ENCODE assay signal across 8 mouse cellular contexts in the genomic region with DNA sequence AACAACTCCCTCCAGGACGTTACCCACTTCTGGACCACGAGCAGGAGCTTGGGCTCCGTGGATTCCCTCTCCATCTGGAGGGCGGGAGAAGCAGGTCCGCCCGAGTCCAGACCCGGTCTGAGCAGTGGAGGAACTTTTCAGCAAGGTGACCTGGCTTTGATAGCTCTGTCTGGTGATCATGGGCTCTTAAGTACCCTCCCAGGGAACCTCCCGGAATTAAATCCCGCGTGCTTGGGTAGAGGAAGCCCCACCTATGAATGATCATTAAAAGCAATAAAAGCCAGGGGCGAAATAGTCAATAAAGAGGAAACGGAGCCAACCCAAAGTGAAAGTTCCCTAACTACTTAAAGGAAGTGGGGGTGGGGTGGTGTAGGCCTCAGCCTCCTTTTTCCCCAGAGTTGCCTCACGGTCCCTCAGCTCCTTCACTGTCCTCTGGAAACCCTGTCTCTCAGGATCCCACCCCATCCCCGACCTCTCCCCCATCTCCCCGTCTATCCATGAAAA. TPM values are rescaled to one million over a fixed set of nuclear protein-coding genes. Genes with fewer than 3 reads are reported as not detected.
DNase-seq lines count a peak whose midpoint lies in the region; ATAC-seq and TF ChIP-seq lines count a peak whose summit lies in the region.

No protein-coding gene starts in this region.

- peak overlapping the region; percentile 81 for H3K4me3 ChIP-seq in liver, adult 2 months (ENCODE audit: insufficient read depth, low read depth, low read length)
- H3K4me3 ChIP-seq in brown adipose tissue, adult 24 weeks (ENCODE audit: insufficient read depth, low read depth, low read length) = peak overlapping the region; percentile 66
- H3K4me3 ChIP-seq in hindbrain, postnatal 0 days (ENCODE audit: low read length) = peak overlapping the region; percentile 79
- H3K4me3 ChIP-seq in midbrain, embryonic 12.5 days = peak overlapping the region; percentile 84

- 25% methylated on average over 15 of the region's 15 CpGs for WGBS in liver, adult 2 months
- WGBS in hindbrain, postnatal 0 days = 32% methylated on average over 15 of the region's 15 CpGs
- 32% methylated on average over 15 of the region's 15 CpGs for WGBS in midbrain, embryonic 12.5 days

- peak; percentile 12 for DNase-seq in liver, adult 2 months (ENCODE audit: extremely low read depth, low read depth, low spot score)
- no peak for DNase-seq in liver
- DNase-seq in hindbrain, postnatal 0 days (ENCODE audit: low spot score) = no peak
- no peak for DNase-seq in left cerebral cortex, adult 8-10 months (ENCODE audit: low spot score in 2 of 2)
- DNase-seq in urinary bladder, postnatal 14 days (ENCODE audit: low spot score) = no peak
- DNase-seq in adrenal gland, adult 2 months = no peak

- peak overlapping the region; percentile 89 for H3K4me2 ChIP-seq in hindbrain, postnatal 0 days (ENCODE audit: low read depth, low read length)
- peak overlapping the region; percentile 76 for H3K4me2 ChIP-seq in midbrain, embryonic 12.5 days (replicated peaks)

- no peak for TF ChIP-seq POLR2A in liver, adult 2 months (IDR thresholded peaks at IDR 0.05; ENCODE audit: extremely low read depth, insufficient read depth, low read length)

- no peak for TF ChIP-seq CTCF in liver, adult 2 months (IDR thresholded peaks at IDR 0.05; ENCODE audit: low read depth, low read length)
- no peak for TF ChIP-seq CTCF in hindbrain, postnatal 0 days (IDR thresholded peaks at IDR 0.05; ENCODE audit: low read depth)

- peak overlapping the region; percentile 82 for H3K9ac ChIP-seq in liver, adult 2 months (ENCODE audit: low read depth, low read length)
- H3K9ac ChIP-seq in hindbrain, postnatal 0 days (replicated peaks; ENCODE audit: low read length) = peak overlapping the region; percentile 88
- peak overlapping the region; percentile 92 for H3K9ac ChIP-seq in midbrain, embryonic 12.5 days (replicated peaks)

- no peaks in the 10 kb centered on the region for H3K36me3 ChIP-seq in liver, adult 2 months (ENCODE audit: control insufficient read depth, insufficient read depth, low read length)
- no peaks in the 10 kb centered on the region for H3K36me3 ChIP-seq in hindbrain, postnatal 0 days (ENCODE audit: insufficient read depth, low read length)
- H3K36me3 ChIP-seq in midbrain, embryonic 12.5 days = peaks cover 15% of the 10 kb centered on the region; the same call in 1 of the 2 replicates

- no peaks in the 10 kb centered on the region for H3K9me3 ChIP-seq in hindbrain, postnatal 0 days (ENCODE audit: low read length)
- H3K9me3 ChIP-seq in midbrain, embryonic 12.5 days = no peaks in the 10 kb centered on the region

- peak; percentile 0; the same call in 1 of the 2 replicates for ATAC-seq in hindbrain, postnatal 0 days
- ATAC-seq in midbrain, embryonic 12.5 days (ENCODE audit: low FRiP score, low read depth) = no peak; the same call in 1 of the 2 replicates

- peaks cover 14% of the 10 kb centered on the region for H3K4me1 ChIP-seq in liver, adult 2 months (ENCODE audit: control insufficient read depth, insufficient read depth, low read length)
- H3K4me1 ChIP-seq in brown adipose tissue, adult 24 weeks (ENCODE audit: control insufficient read depth, insufficient read depth, insufficient read length, low read length) = peaks cover 21% of the 10 kb centered on the region
- H3K4me1 ChIP-seq in hindbrain, postnatal 0 days (ENCODE audit: insufficient read depth, low read length) = peaks cover 28% of the 10 kb centered on the region
- H3K4me1 ChIP-seq in midbrain, embryonic 12.5 days = peaks cover 47% of the 10 kb centered on the region

- peak overlapping the region; percentile 61 for H3K27ac ChIP-seq in liver, adult 2 months (replicated peaks; ENCODE audit: insufficient read depth, low read depth, low read length)
- peak overlapping the region; percentile 68 for H3K27ac ChIP-seq in brown adipose tissue, adult 24 weeks (replicated peaks; ENCODE audit: low read depth, low read length)
- peak overlapping the region; percentile 94 for H3K27ac ChIP-seq in hindbrain, postnatal 0 days
- H3K27ac ChIP-seq in midbrain, embryonic 12.5 days (replicated peaks) = peak overlapping the region; percentile 93

- H3K79me2 ChIP-seq in liver, adult 2 months (ENCODE audit: control insufficient read depth, insufficient read depth, low read length) = peaks cover 14% of the 10 kb centered on the region

- no peaks in the 10 kb centered on the region for H3K27me3 ChIP-seq in liver, adult 2 months (ENCODE audit: control insufficient read depth, insufficient read depth, low read length)
- no peaks in the 10 kb centered on the region for H3K27me3 ChIP-seq in hindbrain, postnatal 0 days (ENCODE audit: insufficient read depth, low read length)
- H3K27me3 ChIP-seq in midbrain, embryonic 12.5 days = no peaks in the 10 kb centered on the region

RNA-seq across cellular contexts. Expression of a gene that starts 0.5 kb away (rescaled TPM):
- 25.2 and 36.7 TPM in 2 replicates for total RNA-seq in liver, adult 2 months (2014; rRNA removed)
- polyA plus RNA-seq in liver, adult 2 months (2012; rRNA removed) = 32.7 and 32.9 TPM in 2 replicates
- polyA plus RNA-seq in brown adipose tissue, adult 24 weeks (2012; ENCODE audit: insufficient read depth, insufficient read length, missing spikeins) = 8.7 and 16.3 TPM in 2 replicates
- 104 and 116 TPM in 2 replicates for total RNA-seq in hindbrain, postnatal 0 days (2014; rRNA removed)
- polyA plus RNA-seq in hindbrain, postnatal 0 days (2015; fragmentation: Nextera tagmentation; extraction: Ambion mirVana) = 55.7 and 56.4 TPM in 2 replicates
- polyA plus RNA-seq in midbrain, embryonic 12.5 days (2016; fragmentation: Nextera tagmentation; extraction: Ambion mirVana) = 102 and 104 TPM in 2 replicates
- 10 to 100 TPM; 30.5 to 32.6 (median 31.8) TPM for total RNA-seq in left cerebral cortex, adult 8-10 months (2022)
- total RNA-seq in adrenal gland, adult 2 months (2021) = 100 to 1,000 TPM in 1 of 2 experiments, 10 to 100 TPM in 1; 96.8 to 142 TPM
- polyA plus RNA-seq in adrenal gland, adult 2 months (2012; rRNA removed) = 155 and 228 TPM in 2 replicates

RNA-seq across cellular contexts. Expression of a gene that starts 42.4 kb away (rescaled TPM):
- 6.0 and 9.9 TPM in 2 replicates for total RNA-seq in liver, adult 2 months (2014; rRNA removed)
- polyA plus RNA-seq in liver, adult 2 months (2012; rRNA removed) = 2.9 and 3.0 TPM in 2 replicates
- not detected in 2 replicates for polyA plus RNA-seq in brown adipose tissue, adult 24 weeks (2012; ENCODE audit: insufficient read depth, insufficient read length, missing spikeins)
- not detected in 2 replicates for total RNA-seq in hindbrain, postnatal 0 days (2014; rRNA removed)
- polyA plus RNA-seq in hindbrain, postnatal 0 days (2015; fragmentation: Nextera tagmentation; extraction: Ambion mirVana) = 0.19 and 0.25 TPM in 2 replicates
- 0.48 and 0.50 TPM in 2 replicates for polyA plus RNA-seq in midbrain, embryonic 12.5 days (2016; fragmentation: Nextera tagmentation; extraction: Ambion mirVana)
- under 1 TPM in 2 of 4 experiments, not detected in 2; 0.35 to 0.76 TPM for total RNA-seq in left cerebral cortex, adult 8-10 months (2022)
- 1 to 10 TPM in 1 of 2 experiments, under 1 TPM in 1; 0.46 to 1.2 TPM for total RNA-seq in adrenal gland, adult 2 months (2021)
- polyA plus RNA-seq in adrenal gland, adult 2 months (2012; rRNA removed) = 0.09 TPM in 1 of 2 replicates, not detected in the other
